Mouse (Mus musculus): ENCODE measurements around the gene Slc31a1.

The Slc31a1 gene

DNA sequence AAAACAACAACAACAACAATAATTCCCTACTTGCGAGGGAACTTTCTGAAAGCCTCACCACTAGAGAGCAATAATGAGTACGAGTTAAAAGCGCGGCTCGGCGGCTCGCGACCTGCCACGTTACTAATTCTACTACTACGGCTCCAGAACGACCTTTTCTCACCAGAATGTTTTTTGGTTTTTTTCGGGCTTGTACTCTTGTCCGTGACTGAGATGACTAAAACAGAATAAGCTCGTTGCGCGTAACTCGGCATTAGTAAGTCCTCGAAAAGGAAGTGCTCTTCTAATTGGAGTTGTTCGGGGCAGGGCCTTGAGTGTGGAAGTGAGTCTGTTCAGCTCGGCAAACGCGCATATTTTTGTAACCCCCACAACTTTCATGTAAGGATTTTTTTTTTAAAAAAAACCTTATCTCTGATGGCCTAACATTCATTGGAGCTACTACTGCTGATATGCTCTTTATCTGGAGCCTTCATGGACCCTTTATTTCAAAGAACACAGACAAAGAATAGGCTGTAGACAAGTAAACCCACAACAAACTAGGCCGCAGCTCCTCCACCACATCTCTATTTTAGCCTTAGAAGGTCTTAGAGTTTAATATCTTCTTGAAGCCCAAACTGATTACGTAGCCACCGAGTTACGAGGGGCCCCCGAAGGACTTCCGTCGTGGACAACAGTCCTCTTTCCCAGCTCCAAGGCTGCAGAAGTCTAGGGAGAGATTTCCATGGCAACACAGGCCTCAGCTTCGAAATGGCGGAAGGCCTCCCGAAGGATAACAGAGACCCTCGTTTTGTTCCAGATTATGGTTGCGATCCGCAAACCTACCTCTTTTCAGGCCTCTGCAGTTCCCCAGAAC is 47.4 kb downstream of the Slc31a1 start:
- DNase-seq (ENCODE audit: low spot score), result peak; percentile 70

DNA sequence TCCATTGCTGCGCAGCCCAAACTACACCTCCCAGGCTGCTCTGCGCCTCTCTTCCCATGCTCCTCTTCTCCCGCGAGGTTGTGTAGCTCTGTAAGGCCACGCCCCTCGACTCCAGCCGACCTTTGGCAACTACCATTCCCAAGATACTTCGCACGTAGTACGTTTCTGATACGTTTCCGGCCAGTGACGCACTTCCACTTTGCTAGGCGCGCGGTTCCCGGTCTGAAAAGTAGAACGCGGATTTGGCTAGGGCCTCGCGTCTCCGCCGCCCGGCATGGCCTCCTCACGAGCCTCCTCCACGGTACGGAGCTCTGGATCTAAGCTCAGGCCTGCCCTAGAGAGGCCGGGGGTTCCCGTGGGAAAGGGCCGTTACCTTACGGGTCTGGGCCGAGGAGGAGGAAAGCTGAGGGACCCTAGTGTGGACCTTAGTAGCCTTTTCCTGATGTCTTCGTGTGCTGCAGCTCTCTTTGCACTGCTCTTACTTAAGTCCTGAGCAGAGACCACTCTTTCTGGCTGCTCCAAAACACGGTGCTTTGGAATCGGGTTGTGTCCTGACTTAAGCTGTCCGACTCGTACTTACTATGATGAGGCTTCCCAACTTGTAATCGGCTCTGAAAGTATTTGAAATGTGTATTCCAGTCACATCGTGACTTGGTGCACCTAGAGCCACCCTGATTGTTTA is 48.2 kb downstream of the Slc31a1 start, which contains the start of the genes Cdc26 and Prpf4:
Gene Cdc26, minus strand, starts transcription at position 42 of the 682 bp plus-strand sequence.
Gene Prpf4, plus strand, starts transcription at position 197 of the 682 bp plus-strand sequence.
- peak; percentile 100 for DNase-seq (ENCODE audit: low spot score)

DNA sequence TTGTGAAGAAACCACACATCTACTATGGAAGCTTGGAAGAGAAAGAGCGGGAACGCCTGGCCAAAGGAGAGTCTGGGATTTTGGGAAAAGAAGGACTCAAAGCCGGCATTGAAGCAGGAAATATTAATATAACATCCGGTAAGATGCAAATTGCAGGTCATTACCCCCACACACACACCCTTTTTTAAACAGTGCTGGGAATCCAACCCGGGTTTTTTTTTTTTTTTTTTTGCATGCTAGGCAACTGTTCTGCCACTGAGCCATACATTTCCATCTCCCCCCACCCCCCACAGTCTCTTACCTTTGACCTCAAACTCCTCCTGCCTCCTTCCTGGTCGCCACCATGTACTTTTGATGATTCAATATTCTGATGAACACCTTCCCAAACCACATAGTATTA is 49.1 kb downstream of the Slc31a1 start:
- no peak for DNase-seq (ENCODE audit: low spot score)

DNA sequence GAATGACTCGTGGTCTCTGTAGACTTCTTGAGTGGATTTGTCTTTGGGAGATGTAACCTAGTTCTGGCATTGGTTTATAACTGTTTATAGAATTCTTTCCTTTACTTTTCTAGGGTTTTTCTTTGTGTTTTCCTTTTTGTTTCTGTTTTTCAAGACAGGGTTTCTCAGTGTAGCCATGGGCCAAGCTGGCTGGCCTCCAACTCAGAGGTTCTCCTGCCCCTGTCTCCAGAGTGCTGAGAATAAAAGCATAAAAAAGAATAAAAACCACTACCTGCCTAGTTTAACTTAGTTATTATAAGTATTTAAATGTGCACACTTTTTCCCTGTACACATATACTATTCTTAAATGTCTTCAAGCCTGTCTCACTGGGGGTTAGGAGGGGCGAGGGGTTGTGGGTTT is 49.8 kb downstream of the Slc31a1 start:
- DNase-seq (ENCODE audit: low spot score), result no peak

DNA sequence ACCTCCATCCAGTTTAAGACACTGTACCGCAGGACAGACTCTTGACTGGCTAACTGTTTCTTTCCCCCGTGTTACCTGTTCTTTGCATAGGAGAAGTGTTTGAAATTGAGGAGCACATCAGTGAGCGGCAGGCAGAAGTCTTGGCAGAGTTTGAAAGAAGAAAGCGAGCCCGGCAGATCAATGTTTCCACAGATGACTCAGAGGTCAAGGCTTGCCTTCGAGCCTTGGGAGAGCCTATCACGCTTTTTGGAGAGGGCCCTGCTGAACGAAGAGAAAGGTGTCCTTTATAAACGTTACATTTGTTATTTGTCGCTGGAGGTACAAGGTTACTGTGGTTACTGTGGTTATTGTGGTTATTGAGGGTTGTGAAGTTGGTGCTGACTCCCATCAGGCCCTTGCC is 51.1 kb downstream of the Slc31a1 start:
- no peak for DNase-seq (ENCODE audit: low spot score)

DNA sequence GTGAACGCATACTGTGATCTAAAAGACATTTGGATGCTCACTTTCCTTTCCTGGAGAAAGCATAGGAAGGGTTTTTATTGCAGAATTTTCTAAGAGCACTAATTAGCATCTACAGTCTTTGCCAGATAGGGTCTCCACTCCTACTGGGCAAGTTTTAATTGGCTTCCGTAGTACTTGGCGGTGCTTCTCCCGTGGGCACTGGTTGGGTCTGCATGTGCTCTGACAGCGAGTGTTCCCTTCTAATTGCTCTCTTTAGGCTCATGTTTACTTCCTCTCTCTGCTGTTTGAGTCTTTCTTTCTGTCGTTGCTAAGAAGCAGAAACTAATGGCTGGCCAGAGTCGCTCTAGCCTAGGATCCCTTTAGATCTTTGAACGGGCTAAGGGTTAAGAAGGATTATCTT is 57.9 kb downstream of the Slc31a1 start:
- DNase-seq (ENCODE audit: low spot score), result no peak

DNA sequence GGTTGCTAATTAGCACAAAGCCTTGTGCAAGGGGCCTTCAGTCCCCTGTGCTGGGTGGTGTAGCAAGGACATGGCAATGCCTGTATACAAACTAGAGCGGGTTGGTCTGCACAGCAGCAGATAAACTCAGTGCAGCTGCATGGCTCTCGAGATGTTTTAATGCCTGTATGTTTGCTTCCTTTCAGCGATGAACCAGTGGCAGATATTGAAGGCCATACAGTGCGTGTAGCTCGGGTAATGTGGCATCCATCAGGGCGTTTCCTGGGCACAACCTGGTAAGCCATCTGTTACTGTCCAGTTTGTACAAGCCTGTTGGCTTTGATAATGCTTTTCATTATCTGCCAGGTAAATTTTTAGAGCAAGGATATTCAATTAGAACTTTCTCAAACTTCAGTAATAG is 58.6 kb downstream of the Slc31a1 start:
- DNase-seq (ENCODE audit: low spot score), result no peak

DNA sequence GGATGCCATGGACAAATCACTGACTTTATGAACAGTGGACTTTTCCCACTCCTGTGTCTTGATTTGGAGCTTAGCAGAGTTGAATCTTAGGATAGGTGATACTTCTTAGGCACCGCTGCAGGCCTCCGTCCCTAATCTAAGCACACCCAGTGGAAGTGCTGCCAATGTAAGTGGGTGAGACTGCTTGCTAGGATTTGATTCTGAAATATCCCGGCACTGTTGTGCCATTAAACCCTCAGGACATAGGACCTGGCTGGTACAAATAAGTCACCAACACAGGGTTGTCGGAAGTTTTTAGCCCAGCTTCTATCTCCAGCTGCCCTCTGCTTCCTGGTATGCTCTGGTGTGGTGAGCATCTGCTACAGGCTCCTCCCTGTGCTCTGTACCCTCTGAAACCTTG is 65.4 kb downstream of the Slc31a1 start:
- DNase-seq (ENCODE audit: low spot score), result no peak

DNA sequence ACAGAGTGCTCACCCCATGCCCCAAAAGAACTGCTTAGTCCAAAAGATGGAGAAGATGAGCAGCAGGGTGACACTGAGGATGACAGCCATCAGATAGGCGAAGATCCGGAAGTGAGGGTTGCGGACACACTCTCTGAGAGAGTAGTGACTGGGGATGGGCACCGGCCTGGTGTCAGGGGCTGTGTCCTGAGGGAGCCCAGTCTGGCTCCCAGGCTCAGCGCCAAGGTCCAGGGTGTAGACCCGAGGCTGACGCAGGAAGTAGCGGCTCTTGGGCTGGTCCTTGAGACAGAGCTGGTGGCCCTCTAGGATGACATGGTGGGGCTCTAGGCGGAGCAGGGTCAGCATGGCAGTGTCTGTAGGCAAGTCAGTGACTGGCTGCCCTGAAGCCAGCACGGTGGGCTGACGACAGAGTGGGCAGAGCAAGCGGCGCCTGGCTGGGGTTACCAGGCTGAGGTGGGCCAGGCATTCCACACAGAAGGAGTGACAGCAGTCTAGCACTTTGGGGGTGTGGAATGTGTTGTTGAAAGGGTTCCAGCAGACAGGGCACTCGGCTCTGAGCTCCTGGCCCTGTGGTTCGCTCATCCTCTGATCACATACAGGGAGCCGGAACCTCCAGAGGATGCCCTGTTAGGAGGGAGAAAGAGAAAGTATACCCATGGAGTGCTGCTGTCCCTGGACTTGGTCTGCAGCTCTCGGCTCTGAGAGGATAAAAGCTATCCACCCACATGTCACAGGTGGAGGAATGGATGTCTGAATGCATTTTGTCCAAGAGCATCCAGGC is 67.6 kb downstream of the Slc31a1 start:
- no peak for DNase-seq (ENCODE audit: low spot score)

DNA sequence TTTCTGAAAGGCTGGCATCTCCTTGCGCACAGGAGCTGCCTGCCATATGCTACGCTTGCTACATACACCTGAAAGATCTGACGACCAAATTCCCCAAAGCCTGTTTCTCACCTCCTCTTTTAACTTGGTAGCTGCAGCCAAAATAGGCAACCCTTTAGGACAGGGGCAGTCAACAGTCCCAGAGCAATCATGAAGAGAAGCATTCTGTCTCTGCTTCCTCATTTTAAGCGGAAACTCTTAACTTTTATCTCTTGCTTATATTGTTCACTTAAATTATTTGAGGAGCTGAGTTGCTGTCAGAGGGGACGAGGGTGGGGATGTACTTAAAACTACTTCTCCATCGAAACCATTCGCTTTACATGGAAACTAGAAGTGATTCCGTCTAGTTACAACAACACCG is 69.1 kb downstream of the Slc31a1 start:
- DNase-seq (ENCODE audit: low spot score), result no peak

DNA sequence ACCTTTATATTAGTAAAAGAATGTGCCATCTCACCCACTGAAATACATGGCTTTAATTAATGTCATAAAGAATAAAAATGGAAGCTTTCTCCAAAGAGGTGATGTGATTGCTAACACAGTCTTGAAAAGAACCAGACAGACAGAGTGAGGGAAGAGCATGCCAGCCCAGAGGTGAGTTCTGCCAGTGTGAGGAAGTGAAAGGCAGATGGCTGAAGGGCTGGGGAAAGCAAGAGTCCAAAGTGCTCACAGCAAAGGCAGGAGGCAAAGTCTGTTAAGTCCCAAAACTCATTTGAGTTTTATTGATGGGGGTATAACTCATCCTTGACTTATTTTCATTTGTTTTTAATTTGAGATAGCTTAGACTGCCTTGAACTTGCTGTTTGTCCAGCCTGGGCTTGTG is 70.2 kb downstream of the Slc31a1 start:
- no peak for DNase-seq (ENCODE audit: low spot score)

DNA sequence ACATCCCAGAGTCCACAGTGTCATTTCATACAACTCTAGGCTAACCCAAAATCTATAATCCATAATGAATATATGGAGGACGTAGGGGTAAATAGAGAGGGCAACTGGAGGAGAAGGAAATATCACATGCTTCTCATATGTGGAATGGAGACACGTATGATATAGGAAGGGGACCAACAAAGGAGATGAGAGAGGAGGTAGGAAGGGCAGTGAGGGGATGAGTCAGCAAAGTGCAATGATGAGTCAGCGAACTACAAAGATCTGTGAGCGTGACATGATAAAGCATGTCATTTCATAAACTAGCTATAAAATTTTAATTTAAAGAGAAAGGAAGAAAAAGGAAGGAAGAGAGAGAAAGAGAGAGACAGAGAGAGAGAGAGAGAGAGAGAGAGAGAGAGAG is 71.0 kb downstream of the Slc31a1 start:
- no peak for DNase-seq (ENCODE audit: low spot score)

DNA sequence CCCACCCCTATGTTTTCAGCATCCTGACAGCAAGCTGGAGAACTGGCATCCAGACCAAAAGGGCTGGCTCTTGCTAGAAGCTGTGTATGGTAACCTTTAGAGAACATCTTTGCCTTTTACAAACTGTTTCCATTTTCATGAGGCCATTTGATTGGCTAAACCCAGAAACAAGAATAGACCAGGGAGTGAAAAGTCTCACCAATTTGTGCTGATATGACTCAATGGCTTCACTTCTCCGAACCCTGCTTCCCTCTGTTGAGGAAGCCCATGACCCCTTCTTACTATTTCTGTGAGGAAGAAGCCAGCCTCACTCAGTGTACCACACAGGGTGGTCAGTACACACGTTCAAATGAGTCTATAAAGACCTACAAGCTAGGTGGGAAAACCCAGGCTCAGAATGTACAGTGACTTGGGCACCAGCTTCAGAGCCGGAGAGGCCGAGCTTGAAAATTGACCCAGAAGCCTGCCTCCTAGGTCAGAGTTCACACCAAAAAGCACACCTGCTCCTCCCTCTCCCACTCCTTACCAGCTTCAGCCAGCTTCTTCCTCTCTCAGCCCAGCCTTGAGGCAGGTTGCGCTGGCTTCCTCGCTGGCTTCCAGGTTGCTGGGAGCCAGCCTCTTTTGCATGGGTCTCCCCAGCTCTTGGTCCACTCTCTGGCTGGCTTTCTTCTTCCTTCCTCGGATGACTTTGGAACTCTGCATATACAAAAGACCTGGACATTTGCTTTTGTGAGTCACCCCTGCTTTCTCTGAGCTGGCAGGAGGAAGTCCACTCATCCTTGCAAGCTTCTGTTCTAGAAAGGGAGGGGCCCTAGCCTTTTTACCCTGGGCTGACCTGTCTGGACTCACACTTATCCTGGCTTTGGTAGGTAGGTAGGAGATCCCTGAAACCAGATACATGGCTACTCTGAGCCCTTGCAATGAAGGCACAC is 73.7 kb downstream of the Slc31a1 start:
- DNase-seq (ENCODE audit: low spot score), result no peak

DNA sequence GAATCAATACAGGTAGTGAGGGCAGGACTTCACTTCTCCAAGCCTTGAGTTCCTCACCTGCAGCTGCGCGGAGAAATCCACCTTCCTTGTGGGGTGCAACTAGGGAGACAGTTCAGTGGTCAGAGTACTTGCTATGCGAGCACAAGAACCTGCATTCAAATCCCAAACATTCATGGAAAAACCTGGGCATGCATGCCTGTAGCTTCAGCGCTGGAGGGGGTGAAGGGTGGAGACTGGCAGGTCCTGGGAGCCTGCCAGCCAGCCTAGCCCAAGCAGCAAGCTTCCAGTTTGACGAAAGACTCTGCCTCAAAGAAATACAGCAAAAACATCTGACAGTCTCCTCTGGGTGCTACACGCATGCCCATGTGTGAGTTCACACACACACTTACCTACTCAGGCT is 74.6 kb downstream of the Slc31a1 start, which contains the start of gene Rnf183:
Gene Rnf183, minus strand, starts transcription at position 172 of the 400 bp plus-strand sequence.
- no peak for DNase-seq (ENCODE audit: low spot score)

DNA sequence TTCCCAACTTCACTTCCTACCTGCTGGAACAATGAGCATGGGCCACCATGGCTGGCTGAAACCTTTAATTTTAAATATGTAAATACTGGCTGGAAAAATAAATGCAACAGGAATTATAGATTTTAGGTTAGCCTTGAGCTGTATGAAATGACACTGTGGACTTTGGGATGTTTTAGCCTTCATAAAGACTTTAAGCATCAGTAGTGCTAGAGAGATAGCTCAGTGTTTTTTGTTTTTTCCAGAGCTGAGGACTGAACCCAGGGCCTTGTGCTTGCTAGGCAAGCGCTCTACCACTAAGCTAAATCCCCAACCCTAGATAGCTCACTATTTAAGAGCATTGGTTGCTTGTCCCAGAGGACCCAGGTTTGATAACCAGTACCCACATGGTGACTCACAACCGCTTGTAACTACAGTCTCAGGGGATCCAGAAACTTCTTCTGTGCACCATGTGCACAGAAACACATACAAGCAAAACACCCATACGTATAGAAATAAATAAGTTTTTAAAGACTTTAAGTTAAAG is 76.8 kb downstream of the Slc31a1 start:
- no peak for DNase-seq (ENCODE audit: low spot score)

DNA sequence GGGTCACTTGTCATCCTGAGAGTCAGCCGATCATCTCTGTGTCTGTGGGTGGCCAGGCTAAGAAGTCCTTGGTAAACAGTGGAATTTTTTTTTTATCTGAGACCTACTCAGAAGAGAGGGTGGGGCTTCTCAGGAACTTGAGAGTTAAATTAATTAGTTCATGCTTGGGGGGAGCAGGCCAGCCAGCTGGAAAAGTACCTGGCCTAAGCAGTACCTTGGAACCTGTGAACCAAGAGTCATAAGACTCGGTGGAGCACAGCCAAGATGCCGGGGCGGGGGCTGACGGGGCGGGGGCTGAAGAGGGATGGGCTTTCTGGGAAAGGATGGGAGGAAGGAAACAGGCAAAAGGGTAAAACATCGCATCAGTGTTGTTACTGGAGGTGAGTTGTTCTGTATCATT is 77.3 kb downstream of the Slc31a1 start:
- DNase-seq (ENCODE audit: low spot score), result no peak

DNA sequence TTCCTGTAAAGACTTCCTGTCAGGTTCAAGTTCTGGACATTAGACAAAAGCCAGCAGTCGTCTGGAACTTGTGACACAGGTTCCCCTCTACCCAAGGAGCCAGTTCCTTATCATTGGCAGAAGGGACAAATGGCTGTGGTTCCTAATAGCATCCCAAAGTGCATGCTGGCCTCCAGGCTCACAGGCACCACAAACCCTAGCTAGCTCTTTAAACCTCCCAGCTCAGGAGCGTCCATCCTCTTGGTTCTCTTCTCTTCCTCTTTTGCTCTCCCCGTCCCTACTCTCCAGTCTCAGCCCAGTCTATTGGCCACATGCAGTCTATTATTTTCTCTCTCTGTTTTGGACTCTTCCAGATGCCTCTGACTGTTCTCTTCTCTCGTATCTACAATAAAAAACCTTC is 79.3 kb downstream of the Slc31a1 start:
- DNase-seq (ENCODE audit: low spot score), result no peak

DNA sequence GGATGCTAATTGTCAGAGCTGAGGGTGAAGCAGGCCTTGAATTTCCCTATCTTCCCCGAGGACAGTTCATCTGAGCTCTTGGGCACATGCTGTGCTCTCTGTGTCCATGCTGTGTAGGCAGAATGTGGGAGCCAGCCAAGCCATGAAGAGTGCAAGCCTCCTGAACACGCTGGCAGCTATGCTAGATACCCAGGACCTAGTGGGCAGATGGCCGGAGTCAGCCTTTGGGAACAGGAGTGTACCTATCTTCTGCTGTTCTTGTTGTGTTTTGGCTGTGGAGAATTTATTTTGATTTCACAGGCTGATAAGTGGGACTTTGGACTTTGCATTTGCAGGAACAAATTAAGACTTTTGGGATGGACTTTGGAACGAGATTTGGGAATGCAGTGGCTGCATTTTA is 80.0 kb downstream of the Slc31a1 start:
- no peak for DNase-seq (ENCODE audit: low spot score)

DNA sequence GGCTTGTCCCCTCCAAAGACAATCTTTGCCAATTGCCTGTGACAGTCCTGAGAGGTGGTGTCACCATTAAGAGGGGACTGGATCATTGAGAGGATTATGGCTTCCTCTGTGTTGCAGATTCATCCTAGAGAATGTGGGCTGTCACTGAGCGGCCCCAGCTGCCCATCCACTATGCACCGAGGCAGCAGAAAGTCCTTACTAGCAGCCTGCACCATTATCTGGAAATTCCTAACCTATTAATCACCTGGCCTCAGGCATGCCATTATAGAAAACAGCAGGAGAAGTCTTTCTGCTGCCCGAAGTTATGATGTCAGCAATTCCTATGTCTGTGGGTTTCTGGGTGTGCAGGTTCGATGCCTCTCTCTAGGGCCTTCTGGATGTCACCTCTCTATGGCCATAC is 80.5 kb downstream of the Slc31a1 start:
- DNase-seq (ENCODE audit: low spot score), result no peak

All from retina, embryonic 14.5 days (tissue).